Mouse (Mus musculus): ENCODE data around the gene Nsun2. TPM values are rescaled to one million over a fixed set of nuclear protein-coding genes. Genes with fewer than 3 reads are reported as not detected.
"Not testable (repeated sequence)": the region's sequence is repeated elsewhere in the genome, so short reads cannot be mapped to it uniquely, and the experiment has no call there.

Nsun2 gene
- polyA plus RNA-seq, 1 experiment from 2014 or later: 149 TPM

DNA sequence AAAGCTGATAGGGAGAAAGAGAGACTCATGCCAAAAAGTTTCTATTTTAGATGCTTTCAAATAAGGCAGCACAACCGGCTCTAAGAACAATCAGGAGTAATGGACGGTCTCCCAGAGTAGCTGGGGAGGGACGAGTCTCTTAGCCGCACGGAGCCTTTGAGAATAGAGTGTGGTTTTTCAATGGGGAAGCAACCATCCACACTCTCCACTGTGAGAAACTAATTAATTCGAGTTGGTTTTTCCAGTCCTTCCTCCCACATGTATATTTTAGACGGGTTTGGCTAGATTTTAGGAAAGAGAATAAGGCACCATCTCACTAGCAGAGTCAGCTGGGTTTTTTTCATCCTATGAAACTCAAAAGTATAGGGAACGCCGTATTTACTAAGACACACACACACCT, 28.5 kb downstream of the Nsun2 start:
- H3K9me3 ChIP-seq (ENCODE audit: control insufficient read depth, low read length): no peaks in the 10 kb centered on the region
- H3K27ac ChIP-seq (replicated peaks; ENCODE audit: low read depth, low read length): no peak overlapping the region
- H3K4me2 ChIP-seq (ENCODE audit: low read depth, severe bottlenecking): no peak overlapping the region
- no peaks in the 10 kb centered on the region for H3K36me3 ChIP-seq (ENCODE audit: control insufficient read depth, insufficient read depth, low read length)
- no peak for ATAC-seq (ENCODE audit: insufficient number of reproducible peaks, low FRiP score, low TSS enrichment, low read depth)
- no peak overlapping the region for H3K9ac ChIP-seq (ENCODE audit: low read length)
- no peaks in the 10 kb centered on the region for H3K4me1 ChIP-seq (ENCODE audit: control insufficient read depth, insufficient read depth, low read length)
- no peak overlapping the region for H3K4me3 ChIP-seq (ENCODE audit: low read depth, low read length)
- DNase-seq (ENCODE audit: low spot score): no peak
- no peaks in the 10 kb centered on the region for H3K27me3 ChIP-seq (ENCODE audit: control insufficient read depth, insufficient read depth, low read length)
- WGBS: 83% methylated on average over 9 of the region's 9 CpGs

DNA sequence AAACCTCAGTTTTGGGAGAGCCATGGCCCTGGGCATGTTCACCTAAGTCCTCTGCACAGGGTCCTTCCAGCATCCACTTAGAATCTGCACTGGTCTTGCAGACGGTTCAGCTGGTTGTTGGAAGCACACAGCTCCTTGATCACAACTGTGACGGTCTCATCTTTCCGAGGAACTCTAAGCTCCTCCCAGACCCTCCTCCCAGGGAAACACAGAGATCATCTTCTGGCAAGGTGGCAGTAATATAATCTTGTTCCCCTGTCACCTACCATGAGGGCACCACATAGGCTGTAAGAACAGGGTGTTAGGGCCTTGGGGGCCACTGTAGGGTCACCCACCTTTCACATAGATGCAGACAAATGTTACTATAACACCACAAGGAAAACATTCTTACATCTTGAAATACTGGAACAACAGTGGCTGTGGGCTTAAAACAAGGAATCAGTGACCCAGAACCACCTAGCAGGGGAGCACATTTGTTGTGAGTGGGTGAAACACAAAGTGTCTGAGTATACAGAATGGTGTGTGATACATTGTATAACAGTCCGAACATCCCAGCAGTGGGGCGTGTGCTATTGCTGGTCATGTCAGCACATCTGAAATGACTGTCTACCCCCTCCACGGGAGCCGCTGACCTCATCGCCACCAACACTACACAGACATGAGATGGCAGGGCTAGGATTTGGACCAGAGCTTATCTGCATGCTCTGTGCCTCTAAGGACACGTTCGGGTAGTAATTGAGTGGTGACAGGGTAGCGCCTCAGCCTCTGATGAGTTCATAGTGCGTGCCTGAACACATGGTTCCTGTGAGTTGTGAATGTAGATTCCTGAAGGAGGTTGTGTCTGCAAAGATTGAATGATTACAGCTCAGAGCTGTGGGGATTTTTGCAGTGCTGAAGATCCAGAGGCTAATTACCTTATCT, 29.4 kb downstream of the Nsun2 start:
- Histone ChIP-seq H3K4me1 (ENCODE audit: control insufficient read depth, insufficient read depth, low read length) (no peaks in the 10 kb centered on the region), H3K9me3 (ENCODE audit: control insufficient read depth, low read length) (no peaks in the 10 kb centered on the region), H3K27me3 (ENCODE audit: control insufficient read depth, insufficient read depth, low read length) (no peaks in the 10 kb centered on the region), H3K36me3 (ENCODE audit: control insufficient read depth, insufficient read depth, low read length) (no peaks in the 10 kb centered on the region), H3K27ac (replicated peaks; ENCODE audit: low read depth, low read length) (no peak overlapping the region), H3K9ac (ENCODE audit: low read length) (no peak overlapping the region), H3K4me2 (ENCODE audit: low read depth, severe bottlenecking) (no peak overlapping the region), H3K4me3 (ENCODE audit: low read depth, low read length) (no peak overlapping the region)
- no peak for DNase-seq (ENCODE audit: low spot score)
- no peak for ATAC-seq (ENCODE audit: insufficient number of reproducible peaks, low FRiP score, low TSS enrichment, low read depth)
- WGBS: 76% methylated on average over 12 of the region's 12 CpGs

DNA sequence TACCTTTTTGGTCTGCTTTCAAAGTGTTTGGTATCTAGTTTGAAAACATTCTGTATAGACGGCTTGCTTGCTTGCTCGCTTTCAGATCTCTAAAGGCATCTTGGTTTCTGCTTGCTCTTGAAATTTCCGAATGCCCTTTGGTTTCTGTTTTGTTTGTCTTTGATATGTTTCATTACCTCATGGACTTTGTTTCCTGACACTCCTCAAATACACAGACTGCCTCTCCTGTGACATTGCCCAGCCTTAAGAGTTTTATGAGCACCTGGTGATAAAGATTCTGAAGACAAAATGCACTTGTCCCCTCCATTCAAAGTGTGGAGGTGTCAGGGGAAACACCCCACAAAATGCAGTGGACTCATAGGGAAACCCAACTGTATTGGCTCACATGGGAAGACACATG, 30.4 kb downstream of the Nsun2 start:
- Histone ChIP-seq H3K4me1 (ENCODE audit: control insufficient read depth, insufficient read depth, low read length) (no peaks in the 10 kb centered on the region), H3K9me3 (ENCODE audit: control insufficient read depth, low read length) (no peaks in the 10 kb centered on the region), H3K27ac (replicated peaks; ENCODE audit: low read depth, low read length) (no peak overlapping the region), H3K4me2 (ENCODE audit: low read depth, severe bottlenecking) (no peak overlapping the region), H3K36me3 (ENCODE audit: control insufficient read depth, insufficient read depth, low read length) (no peaks in the 10 kb centered on the region), H3K27me3 (ENCODE audit: control insufficient read depth, insufficient read depth, low read length) (no peaks in the 10 kb centered on the region), H3K4me3 (ENCODE audit: low read depth, low read length) (no peak overlapping the region), H3K9ac (ENCODE audit: low read length) (no peak overlapping the region)
- DNase-seq (ENCODE audit: low spot score): no peak
- ATAC-seq (ENCODE audit: insufficient number of reproducible peaks, low FRiP score, low TSS enrichment, low read depth): no peak
- 81% methylated on average over 3 of the region's 3 CpGs for WGBS

DNA sequence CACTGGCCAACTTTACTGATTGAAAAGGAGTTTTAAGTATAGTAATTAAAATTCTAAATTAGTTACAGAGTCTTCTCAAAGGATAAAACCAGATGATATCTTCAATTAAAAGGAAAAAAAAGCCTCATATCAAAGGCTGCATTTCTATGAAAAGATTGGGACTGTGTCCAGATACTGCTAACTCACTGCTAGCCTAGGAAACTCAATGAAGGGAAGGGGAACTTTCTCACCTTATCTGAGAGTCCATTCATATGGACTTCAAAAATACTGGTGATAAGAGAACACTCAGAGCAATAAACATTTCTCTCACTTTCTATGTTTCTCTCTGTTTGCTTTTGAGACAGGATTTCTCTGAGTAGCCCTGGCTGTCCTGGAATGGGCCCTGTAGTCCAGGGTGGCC, 31.0 kb downstream of the Nsun2 start:
- Histone ChIP-seq H3K4me3 (ENCODE audit: low read depth, low read length) (no peak overlapping the region), H3K27me3 (ENCODE audit: control insufficient read depth, insufficient read depth, low read length) (no peaks in the 10 kb centered on the region), H3K9ac (ENCODE audit: low read length) (no peak overlapping the region), H3K4me1 (ENCODE audit: control insufficient read depth, insufficient read depth, low read length) (no peaks in the 10 kb centered on the region), H3K4me2 (ENCODE audit: low read depth, severe bottlenecking) (no peak overlapping the region), H3K9me3 (ENCODE audit: control insufficient read depth, low read length) (no peaks in the 10 kb centered on the region), H3K36me3 (ENCODE audit: control insufficient read depth, insufficient read depth, low read length) (no peaks in the 10 kb centered on the region), H3K27ac (replicated peaks; ENCODE audit: low read depth, low read length) (no peak overlapping the region)
- DNase-seq (ENCODE audit: low spot score) (no peak), ATAC-seq (ENCODE audit: insufficient number of reproducible peaks, low FRiP score, low TSS enrichment, low read depth) (no peak)

DNA sequence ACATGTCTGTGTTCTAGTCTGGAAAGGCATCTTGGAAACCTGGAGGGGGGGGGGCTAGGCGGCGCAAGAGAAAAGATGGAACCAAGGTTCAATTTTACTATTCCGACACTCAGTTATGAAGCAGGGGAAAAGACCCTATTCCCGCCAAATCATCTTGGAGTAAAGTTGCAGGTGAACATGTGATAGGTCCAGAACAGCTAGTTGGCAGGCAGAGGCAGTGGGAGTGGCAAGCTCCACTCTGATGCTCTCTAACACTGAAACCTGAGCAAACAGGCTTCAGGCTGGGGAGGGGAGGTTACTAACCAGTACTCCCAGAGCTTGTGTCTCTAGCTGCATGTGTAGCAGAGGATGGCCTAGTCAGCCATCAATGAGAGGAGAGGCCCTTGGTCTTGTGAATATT, 31.9 kb downstream of the Nsun2 start:
- not testable (repeated sequence) for H3K36me3 ChIP-seq (ENCODE audit: control insufficient read depth, insufficient read depth, low read length); H3K27me3 ChIP-seq (ENCODE audit: control insufficient read depth, insufficient read depth, low read length); H3K4me2 ChIP-seq (ENCODE audit: low read depth, severe bottlenecking); H3K9ac ChIP-seq (ENCODE audit: low read length); ATAC-seq (ENCODE audit: insufficient number of reproducible peaks, low FRiP score, low TSS enrichment, low read depth); H3K4me1 ChIP-seq (ENCODE audit: control insufficient read depth, insufficient read depth, low read length); DNase-seq (ENCODE audit: low spot score); H3K27ac ChIP-seq (replicated peaks; ENCODE audit: low read depth, low read length); H3K4me3 ChIP-seq (ENCODE audit: low read depth, low read length); H3K9me3 ChIP-seq (ENCODE audit: control insufficient read depth, low read length)
- WGBS: 85% methylated on average over 4 of the region's 4 CpGs

DNA sequence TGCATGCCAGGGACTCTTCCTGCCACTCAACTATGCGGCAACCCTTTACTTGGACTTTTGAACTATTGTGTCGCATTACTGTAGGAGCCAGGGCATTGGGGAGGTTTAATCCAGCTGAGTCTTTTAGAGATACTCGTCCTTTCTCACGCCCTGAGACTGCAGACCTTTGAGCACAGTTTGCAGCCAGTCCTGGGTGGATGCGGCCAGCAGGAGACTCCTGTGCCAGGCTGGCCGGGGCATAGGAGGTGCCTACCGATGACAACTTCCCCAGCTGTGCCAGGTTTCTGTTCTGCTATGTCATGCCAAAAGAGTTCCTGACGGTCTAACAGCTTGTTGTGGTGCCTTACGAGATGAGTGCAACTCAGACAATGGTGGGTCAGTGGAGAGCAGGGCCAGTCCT, 35.7 kb downstream of the Nsun2 start:
- ATAC-seq (ENCODE audit: insufficient number of reproducible peaks, low FRiP score, low TSS enrichment, low read depth) (no peak), DNase-seq (ENCODE audit: low spot score) (no peak)
- no peak overlapping the region for H3K4me2 ChIP-seq (ENCODE audit: low read depth, severe bottlenecking)
- 84% methylated on average over 9 of the region's 9 CpGs for WGBS
- H3K9me3 ChIP-seq (ENCODE audit: control insufficient read depth, low read length): no peaks in the 10 kb centered on the region
- H3K9ac ChIP-seq (ENCODE audit: low read length): no peak overlapping the region
- no peaks in the 10 kb centered on the region for H3K36me3 ChIP-seq (ENCODE audit: control insufficient read depth, insufficient read depth, low read length)
- H3K27ac ChIP-seq (replicated peaks; ENCODE audit: low read depth, low read length): no peak overlapping the region
- no peak overlapping the region for H3K4me3 ChIP-seq (ENCODE audit: low read depth, low read length)
- no peaks in the 10 kb centered on the region for H3K27me3 ChIP-seq (ENCODE audit: control insufficient read depth, insufficient read depth, low read length)
- no peaks in the 10 kb centered on the region for H3K4me1 ChIP-seq (ENCODE audit: control insufficient read depth, insufficient read depth, low read length)

DNA sequence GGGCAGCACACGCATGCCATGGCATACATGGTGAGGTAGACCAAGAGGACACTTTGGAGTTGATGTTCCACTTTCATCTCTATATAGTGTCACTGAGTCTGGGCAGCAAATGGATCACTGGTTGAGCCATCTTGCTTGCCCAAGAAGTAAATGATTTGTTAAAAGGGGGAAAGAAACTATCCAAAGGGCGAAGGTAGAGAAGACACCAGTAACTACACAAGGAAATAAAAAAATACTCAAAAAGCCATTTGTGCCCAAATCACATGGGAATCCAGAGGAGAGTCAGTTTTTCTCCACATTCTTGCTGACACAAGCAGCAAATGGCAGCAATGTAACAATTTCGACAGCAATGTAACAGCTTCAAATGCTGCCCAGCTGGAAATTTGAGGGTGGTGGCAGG, 39.0 kb downstream of the Nsun2 start:
- 88% methylated on average over 3 of the region's 3 CpGs for WGBS
- H3K4me3 ChIP-seq (ENCODE audit: low read depth, low read length): no peak overlapping the region
- no peaks in the 10 kb centered on the region for H3K36me3 ChIP-seq (ENCODE audit: control insufficient read depth, insufficient read depth, low read length)
- H3K9me3 ChIP-seq (ENCODE audit: control insufficient read depth, low read length): no peaks in the 10 kb centered on the region
- ATAC-seq (ENCODE audit: insufficient number of reproducible peaks, low FRiP score, low TSS enrichment, low read depth) (no peak), DNase-seq (ENCODE audit: low spot score) (no peak)
- H3K4me2 ChIP-seq (ENCODE audit: low read depth, severe bottlenecking): no peak overlapping the region
- no peaks in the 10 kb centered on the region for H3K27me3 ChIP-seq (ENCODE audit: control insufficient read depth, insufficient read depth, low read length)
- no peak overlapping the region for H3K9ac ChIP-seq (ENCODE audit: low read length)
- H3K27ac ChIP-seq (replicated peaks; ENCODE audit: low read depth, low read length): no peak overlapping the region
- H3K4me1 ChIP-seq (ENCODE audit: control insufficient read depth, insufficient read depth, low read length): no peaks in the 10 kb centered on the region

DNA sequence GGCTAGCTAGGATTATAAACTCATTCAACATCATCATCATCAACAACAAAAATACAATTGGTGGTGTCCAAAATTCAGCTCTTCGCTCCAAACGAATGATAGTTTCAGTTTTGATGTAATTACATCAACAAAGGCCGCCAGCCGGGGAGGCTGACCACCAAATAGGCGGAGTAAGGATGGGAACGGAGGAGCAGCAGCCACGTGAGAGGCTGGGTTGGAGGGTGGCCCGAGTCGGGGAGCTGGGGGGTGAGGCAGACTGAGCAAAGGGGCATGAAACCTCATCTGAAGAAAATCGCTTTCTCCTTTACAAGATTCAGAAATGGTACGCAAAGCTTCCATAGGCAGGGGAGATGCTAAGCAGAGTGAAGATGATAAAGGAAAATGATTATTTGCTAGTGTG, 43.1 kb downstream of the Nsun2 start:
- H3K27ac ChIP-seq (replicated peaks; ENCODE audit: low read depth, low read length): no peak overlapping the region
- no peak overlapping the region for H3K4me3 ChIP-seq (ENCODE audit: low read depth, low read length)
- no peaks in the 10 kb centered on the region for H3K4me1 ChIP-seq (ENCODE audit: control insufficient read depth, insufficient read depth, low read length)
- ATAC-seq (ENCODE audit: insufficient number of reproducible peaks, low FRiP score, low TSS enrichment, low read depth) (no peak), DNase-seq (ENCODE audit: low spot score) (no peak)
- 64% methylated on average over 11 of the region's 11 CpGs for WGBS
- no peak overlapping the region for H3K4me2 ChIP-seq (ENCODE audit: low read depth, severe bottlenecking)
- H3K9me3 ChIP-seq (ENCODE audit: control insufficient read depth, low read length): no peaks in the 10 kb centered on the region
- H3K9ac ChIP-seq (ENCODE audit: low read length): no peak overlapping the region
- no peaks in the 10 kb centered on the region for H3K36me3 ChIP-seq (ENCODE audit: control insufficient read depth, insufficient read depth, low read length)
- H3K27me3 ChIP-seq (ENCODE audit: control insufficient read depth, insufficient read depth, low read length): no peaks in the 10 kb centered on the region
